Mouse (Mus musculus) embryo, embryonic 10.5 days (tissue): ENCODE data around the gene Bach1.
"Not testable (repeated sequence)": the region's sequence is repeated elsewhere in the genome, so short reads cannot be mapped to it uniquely, and the experiment has no call there.

Experiments
- DNase-seq: peaks from one replicate; pipeline ENCODE4 v3.0.0-alpha.2; 2015; ENCODE audit warnings: low spot score

Gene Bach1

GRCm38 (mm10) chr16:87680912-87681634, 17.7 kb upstream of the Bach1 start:
- no peak for DNase-seq

DNA sequence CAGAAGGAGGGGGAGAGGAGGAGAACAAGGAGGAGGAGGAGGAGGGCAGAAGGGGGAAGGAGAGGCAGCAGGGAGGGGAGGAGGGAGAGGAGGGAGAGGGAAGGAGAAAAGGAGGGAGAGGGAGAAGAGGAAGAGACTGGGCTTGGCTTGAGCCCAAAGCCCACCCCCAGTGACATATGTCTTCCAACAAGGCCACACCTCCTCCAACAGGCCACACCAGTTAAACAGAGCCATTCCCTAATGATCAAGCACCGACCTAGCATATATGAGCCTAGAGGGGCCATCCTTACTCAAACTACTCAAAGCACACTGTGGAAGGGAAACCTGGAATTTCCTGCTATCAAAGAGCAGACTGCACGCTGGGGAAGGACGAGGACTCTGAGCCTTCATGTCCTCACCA, 16.9 kb upstream of the Bach1 start:
- no peak for DNase-seq

DNA sequence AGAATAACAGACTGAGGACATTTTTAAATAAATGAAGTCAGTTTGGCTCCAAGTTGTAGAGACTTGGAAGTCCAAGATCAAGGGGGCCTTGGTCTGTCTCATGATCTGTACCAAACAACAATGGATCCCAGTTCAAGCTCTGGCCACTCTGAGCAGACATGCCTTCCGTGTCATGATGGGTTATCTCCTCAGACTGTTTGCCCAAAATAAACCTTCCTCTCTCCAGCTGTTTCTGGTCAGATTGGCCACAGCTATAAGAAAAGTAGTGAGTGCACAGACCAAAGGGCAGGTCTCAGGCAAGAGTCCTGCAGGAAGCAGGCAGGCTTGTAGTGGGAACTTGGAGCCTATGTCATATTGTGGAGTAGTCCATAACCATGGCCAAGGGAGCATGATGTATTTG, 12.3 kb upstream of the Bach1 start:
- DNase-seq: no peak

- no peak for DNase-seq
Measured at GRCm38 (mm10) chr16:87687346-87687745, 11.4 kb upstream of the Bach1 start.

DNA sequence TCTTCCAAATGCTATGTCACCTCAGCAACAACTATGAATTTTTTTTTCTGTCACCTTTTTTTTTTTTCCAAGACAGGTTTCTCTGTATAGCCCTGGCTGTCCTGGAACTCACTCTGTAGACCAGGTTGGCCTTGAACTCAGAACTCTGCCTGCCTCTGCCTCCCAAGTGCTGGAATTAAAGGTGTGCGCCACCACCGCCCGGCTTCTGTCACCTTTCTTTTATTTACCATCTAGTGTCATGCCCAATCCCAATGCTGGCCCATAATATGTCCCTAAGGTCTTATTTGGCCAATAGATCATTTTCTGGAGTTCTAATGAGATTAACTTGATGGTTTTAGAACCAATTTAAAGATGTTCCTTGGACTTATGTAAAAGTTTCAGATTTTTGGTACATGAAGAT, 10.4 kb upstream of the Bach1 start:
- not testable (repeated sequence) for DNase-seq

- not testable (repeated sequence) for DNase-seq
Measured at GRCm38 (mm10) chr16:87688823-87689222, 9.9 kb upstream of the Bach1 start.

GRCm38 (mm10) chr16:87689225-87689624, 9.5 kb upstream of the Bach1 start:
- DNase-seq: no peak

- DNase-seq: no peak
Measured at GRCm38 (mm10) chr16:87690506-87690905, 8.2 kb upstream of the Bach1 start.

DNA sequence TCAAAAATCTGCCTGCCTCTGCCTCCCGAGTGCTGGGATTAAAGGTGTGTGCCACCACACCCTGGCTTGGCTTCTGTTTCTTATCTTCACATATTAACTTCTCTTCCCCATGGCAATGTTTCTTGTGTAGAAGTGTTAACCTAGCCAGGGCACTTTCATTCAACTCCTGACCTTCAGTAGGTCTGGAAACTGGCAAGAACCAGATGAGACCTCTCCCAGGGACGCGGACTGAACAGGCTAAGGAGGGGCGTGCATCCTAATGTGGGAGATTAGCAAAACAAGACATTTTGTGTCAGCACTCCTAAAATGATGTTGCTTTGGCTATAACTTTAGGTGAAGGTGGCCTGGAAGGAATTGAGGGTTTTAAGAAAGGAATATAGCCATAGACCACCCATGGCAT, 7.6 kb upstream of the Bach1 start:
- DNase-seq: no peak

GRCm38 (mm10) chr16:87692591-87692990, 6.2 kb upstream of the Bach1 start:
- DNase-seq: no peak

DNA sequence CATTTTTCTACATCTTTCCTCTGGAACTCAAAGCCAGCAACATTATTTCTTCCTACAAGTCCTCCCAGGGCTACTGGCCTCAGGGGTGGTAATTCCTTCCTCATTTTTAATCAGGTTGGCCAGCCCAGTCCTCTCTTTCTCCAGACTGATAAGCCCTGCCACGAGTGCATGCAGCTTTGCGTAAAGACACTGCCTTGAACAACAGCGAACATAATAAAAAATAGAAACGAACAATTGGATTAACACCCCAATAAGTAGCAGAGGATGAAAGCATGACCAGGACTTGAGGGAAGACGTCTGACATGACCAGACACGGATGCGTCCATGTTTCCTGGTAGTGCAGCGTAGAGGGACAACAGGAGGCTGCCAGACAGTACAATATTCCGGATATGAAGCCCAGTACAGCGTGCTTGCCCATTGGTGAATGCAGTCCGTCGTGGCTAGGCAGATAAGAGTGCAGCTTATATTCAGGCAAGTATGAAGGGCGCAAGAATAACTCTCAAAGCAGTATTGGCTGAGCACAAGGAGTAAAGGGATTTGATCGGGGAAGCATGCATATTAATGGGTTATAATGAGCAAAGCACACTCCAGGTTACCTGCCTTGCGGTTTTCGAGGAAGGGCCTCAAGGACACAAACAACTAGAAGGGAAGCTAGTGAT, 909 bp upstream of the Bach1 start:
- peak; percentile 24 for DNase-seq

DNA sequence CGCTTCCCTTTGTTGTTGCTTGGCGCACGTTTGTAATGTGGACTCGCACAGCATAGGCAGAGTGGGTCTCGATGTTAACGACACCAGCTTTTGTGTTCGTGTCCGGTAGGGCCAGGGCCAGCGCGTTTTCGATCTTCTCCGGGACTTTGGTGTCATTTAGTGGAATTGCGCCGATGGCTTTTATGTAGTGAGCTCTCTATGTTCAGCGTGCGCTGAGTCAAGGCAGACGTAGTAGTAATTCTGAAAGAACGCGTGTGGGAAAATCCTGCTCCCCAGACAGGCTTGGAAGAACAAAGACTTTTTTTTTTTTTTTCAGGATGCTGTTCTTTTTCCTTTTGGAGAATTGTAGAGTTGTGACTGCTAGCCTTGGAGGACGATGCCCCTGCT, 554 bp downstream of the Bach1 start:
- DNase-seq: peak; percentile 69

GRCm38 (mm10) chr16:87699693-87700394, 1.1 kb downstream of the Bach1 start:
- DNase-seq: peak; percentile 84

DNA sequence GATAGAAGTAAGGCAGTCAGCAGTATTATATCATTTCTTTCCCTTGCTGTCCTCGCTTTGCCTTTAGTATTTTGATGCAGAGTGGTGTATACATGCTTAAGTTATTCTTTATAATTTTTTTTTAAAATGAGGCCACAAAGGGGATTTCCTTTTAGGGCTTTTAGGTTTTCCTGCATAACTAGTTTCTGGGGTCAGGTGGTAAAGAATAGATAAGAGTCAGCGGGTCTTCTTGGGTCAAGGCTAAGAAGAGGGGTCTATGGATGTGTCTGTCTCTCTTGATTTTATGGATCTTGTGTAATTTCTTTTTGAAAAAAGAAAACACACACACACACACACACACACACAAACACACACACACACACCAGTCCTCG, 1.6 kb downstream of the Bach1 start:
- no peak for DNase-seq

DNA sequence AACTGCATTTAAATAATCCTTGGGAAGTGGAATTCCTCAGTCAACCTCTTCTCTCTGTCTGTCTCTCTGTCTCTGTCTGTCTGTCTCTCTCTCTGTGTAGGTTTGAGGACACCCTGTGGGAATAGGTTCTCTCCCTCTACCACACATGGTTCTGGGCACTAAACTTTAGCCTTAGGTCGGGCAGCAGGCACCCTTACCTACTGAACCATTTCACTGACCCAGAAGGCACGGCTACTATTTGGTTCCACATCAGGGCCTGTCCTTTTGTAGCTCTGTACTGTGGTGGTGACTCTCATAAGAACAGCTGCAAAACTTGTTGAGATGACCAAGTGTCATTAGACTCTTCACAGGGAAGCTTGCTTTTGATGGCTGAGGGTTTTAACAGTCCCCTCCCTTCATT, 3.1 kb downstream of the Bach1 start:
- DNase-seq: no peak

- no peak for DNase-seq
Measured at GRCm38 (mm10) chr16:87702881-87703280, 4.1 kb downstream of the Bach1 start.

GRCm38 (mm10) chr16:87704225-87704624, 5.5 kb downstream of the Bach1 start:
- DNase-seq: no peak

DNA sequence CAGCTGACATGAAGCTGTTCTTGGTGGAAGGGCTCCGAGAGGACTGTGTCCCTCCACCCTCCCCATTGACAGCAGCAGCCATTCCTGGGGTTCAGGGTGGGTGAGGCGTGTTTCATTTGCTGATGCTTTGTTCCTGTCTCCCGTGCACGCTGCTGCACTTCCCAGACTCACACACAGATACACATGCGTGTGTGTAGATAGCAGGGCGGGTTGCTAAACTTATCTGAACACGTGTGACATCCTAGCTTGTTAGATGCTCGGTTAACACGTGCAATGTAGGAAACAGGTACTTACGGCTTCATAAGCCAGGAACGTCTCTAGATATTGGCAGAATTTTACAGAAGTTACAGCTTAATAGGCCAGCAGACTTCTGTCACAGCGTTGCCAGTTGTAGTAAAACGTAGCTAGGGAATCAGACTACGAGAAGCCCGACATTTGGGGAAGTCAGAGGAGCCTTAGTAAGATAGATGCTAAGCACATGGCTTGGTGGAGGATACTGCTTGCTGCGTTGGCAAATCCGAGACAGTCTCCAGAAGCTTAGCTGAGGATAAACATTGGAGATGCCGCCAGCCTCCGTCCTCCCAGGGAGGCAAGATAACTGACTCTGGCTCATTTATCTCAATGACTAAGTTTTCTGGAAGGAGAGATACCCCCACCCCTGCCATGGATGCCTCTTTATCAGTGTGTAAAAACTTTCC, 7.3 kb downstream of the Bach1 start:
- peak; percentile 13 for DNase-seq

- DNase-seq: no peak
Measured at GRCm38 (mm10) chr16:87707335-87707734, 8.6 kb downstream of the Bach1 start.

DNA sequence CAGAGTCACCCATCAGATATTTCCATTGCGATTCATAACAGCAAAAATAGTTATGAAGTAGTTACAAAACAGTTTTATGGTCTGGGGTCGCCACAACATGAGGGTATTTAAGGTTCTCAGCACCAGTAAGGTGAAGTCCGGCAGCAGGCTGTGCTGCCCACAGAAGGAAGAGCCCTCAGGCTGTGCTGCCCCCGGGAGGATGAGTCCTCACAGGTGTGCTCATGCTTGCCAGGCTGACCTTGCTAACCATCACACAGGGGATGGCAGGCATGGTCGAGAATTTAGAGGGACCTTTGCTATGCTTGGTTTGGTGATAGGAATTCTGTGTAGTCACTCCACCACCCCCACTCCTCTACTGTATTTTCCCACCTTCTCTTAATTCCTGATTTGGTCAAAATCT, 9.8 kb downstream of the Bach1 start:
- DNase-seq: no peak

DNA sequence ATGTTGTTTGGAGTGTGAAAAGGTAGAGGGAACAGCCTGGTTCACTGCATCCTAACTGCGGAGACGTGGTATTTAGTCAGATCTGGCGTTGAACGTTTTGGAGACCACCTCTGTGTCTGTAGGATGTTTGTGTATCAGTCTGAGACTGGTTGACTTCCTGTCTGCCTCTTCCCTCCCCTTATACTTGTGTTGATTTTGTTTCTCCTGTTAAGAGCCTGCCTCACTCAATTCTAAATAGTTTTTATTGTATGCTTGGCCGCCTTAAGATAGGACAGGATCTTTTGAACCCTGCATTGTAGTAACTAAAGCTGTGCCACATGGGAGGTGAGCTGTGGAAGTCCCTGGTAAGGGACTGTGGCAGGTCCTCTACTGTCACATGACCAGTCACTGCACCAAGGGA, 10.4 kb downstream of the Bach1 start:
- no peak for DNase-seq

DNA sequence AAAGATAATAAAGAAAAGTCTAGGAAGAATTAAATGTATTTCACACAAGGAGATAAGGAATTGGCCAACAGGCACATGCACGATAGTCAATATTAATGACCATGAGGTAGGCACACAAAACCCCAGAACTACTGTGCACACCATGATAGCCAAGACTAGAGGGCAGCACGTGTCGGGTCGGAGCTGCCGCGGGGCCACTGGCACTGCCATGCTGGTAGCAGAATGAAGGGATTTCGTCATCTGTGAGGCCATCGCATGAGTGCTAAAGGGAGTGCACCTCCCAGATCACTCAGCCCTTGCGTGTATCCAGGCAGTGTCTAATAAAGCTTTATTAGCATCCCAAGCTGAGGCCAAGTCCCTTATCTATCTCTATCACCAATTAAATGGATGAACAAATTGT, 11.2 kb downstream of the Bach1 start:
- no peak for DNase-seq

DNA sequence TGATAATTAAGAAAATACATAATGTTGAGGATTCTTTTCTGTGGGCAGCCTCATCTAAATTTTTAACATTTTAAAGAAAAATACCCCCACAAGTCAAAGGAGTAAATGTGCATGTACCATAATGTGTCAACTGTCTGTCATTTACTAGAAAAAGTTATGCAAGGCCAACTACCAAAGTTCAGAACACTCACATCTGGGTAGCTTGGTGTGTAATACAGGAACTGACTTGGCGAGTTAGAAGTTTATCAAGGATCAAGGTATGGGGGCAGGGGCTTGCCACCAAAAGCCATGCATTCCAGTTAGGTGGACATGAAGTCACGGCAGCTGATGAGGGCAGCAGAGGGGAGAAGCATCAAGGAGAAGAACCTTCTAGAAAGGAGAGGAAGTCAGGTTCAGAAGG, 13.2 kb downstream of the Bach1 start:
- no peak for DNase-seq
